Mouse (Mus musculus) olfactory bulb, adult 2 months (tissue): Measurements from ENCODE around the gene Alkbh6.

Experiments
- CTCF ChIP-seq: fragments of 200-500 bp; IDR thresholded peaks from 2 replicates; pipeline ENCODE4 v1.5.1; 2012; ENCODE audit warnings: low read depth, mild to moderate bottlenecking, low read length, moderate library complexity; ENCODE audit not compliant: insufficient read depth
- POLR2A ChIP-seq: fragments of 200-500 bp; IDR thresholded peaks from 2 replicates; pipeline ENCODE4 v1.6.1; 2012; ENCODE audit warnings: mild to moderate bottlenecking, low read depth, low read length, moderate library complexity; ENCODE audit not compliant: insufficient read depth

GRCm38 (mm10) chr7:30332622-30333259 is 24.2 kb downstream of the Alkbh6 start:
- TF ChIP-seq POLR2A = no peak
- TF ChIP-seq CTCF = no peak
